Mouse (Mus musculus): ENCODE data around the gene Tcf12. TPM values are rescaled to one million over a fixed set of nuclear protein-coding genes. Genes with fewer than 3 reads are reported as not detected.

The Tcf12 gene
- polyA plus RNA-seq, 1 experiment from 2014 or later: 191 TPM

DNA sequence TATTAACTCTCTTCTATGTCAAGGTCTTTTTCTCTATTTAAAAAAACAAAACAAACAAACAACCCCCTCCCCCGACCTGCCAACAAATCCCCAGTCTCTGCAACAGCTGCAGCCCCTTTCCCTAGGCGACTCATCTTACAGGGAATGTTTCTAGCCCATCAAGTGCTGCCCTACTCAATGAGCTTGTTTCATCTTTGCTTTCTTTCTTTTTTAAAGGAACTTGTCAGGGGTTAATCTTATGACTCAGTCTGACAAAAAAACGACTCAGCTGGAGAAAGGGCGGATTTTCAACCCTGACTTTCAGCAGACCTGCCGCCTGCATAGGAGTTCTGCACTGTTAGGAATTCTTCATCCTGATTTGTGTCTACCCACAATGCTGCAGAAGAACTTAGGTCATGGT is 212.8 kb downstream of the Tcf12 start:
- H3K27me3 ChIP-seq (ENCODE audit: control insufficient read depth, insufficient read depth, low read length): no peaks in the 10 kb centered on the region
- no peaks in the 10 kb centered on the region for H3K36me3 ChIP-seq (ENCODE audit: control insufficient read depth, insufficient read depth, low read length)
- H3K9me3 ChIP-seq (ENCODE audit: control insufficient read depth, low read length): no peaks in the 10 kb centered on the region
- 27% methylated on average over 5 of the region's 5 CpGs for WGBS
- 0 out of 2 replicates have a peak overlapping the region, but pooled peaks have one; percentile 22 for H3K27ac ChIP-seq (replicated peaks; ENCODE audit: low read depth, low read length)
- ATAC-seq (ENCODE audit: insufficient number of reproducible peaks, low FRiP score, low TSS enrichment, low read depth) (no peak), DNase-seq (ENCODE audit: low spot score) (no peak)
- H3K4me3 ChIP-seq (ENCODE audit: low read depth, low read length): no peak overlapping the region
- H3K9ac ChIP-seq (ENCODE audit: low read length): no peak overlapping the region
- no peak overlapping the region for H3K4me2 ChIP-seq (ENCODE audit: low read depth, severe bottlenecking)
- H3K4me1 ChIP-seq (ENCODE audit: control insufficient read depth, insufficient read depth, low read length): peaks cover 12% of the 10 kb centered on the region; the same call in 1 of the 2 replicates

DNA sequence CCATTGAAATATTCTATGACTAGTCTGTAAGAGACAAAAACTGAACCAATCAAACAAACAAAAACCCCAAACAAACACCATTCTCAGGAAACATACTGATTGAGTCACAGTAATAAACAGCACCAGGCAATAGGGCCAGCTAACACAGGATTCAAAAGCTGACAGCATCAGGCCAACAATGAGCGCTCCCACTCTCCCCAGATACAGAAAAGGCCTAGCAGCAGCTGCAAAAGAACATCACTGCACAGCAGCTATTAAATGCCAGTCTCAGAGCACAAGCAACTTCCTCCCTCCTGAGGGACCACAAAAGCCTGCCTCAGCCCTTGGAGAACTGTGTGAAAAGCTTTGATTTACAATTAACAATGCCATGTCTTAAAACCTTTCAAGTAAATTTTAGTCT is 214.3 kb downstream of the Tcf12 start:
- Histone ChIP-seq H3K36me3 (ENCODE audit: control insufficient read depth, insufficient read depth, low read length) (no peaks in the 10 kb centered on the region), H3K27ac (replicated peaks; ENCODE audit: low read depth, low read length) (peak overlapping the region; percentile 44), H3K9me3 (ENCODE audit: control insufficient read depth, low read length) (no peaks in the 10 kb centered on the region), H3K9ac (ENCODE audit: low read length) (no peak overlapping the region), H3K4me1 (ENCODE audit: control insufficient read depth, insufficient read depth, low read length) (peaks cover 20% of the 10 kb centered on the region), H3K4me2 (ENCODE audit: low read depth, severe bottlenecking) (no peak overlapping the region), H3K27me3 (ENCODE audit: control insufficient read depth, insufficient read depth, low read length) (no peaks in the 10 kb centered on the region), H3K4me3 (ENCODE audit: low read depth, low read length) (no peak overlapping the region)
- ATAC-seq (ENCODE audit: insufficient number of reproducible peaks, low FRiP score, low TSS enrichment, low read depth) (no peak), DNase-seq (ENCODE audit: low spot score) (peak; percentile 55)
- 4% methylated on average over 1 of the region's 1 CpGs for WGBS

DNA sequence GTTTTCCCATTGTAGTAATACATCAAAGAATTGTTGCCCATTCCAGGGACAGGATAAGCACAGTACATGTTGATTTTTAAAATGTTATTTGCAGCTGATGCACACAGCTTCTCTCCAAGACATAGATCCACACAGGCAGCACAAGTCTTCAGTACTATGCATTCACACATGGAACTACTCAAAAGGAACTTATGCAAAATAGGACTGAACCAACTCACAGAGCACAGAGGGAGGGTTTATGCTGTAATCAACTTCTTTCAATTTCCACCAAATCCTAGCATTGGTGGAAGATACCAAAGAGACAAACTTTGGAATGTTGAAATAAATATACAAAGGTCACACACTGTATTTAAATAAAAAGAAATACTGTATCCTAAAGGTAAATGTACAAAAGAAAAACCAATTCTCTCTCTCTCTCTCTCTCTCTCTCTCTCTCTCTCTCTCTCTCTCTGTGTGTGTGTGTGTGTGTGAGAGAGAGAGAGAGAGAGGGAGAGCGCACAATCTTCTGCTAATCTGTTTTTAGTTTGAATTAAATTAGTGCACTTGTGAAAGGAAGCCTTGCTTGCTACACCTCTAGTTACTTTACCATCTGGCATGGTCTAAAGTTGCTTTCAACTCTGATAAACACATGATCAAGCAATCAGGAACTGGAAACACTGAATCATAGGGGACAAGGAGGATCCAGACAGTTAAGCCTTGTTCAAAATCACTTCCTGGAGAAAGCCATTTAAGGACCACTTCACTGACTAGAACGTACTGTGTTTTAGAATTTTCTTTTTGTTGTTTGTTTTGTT is 215.5 kb downstream of the Tcf12 start:
- H3K27ac ChIP-seq (replicated peaks; ENCODE audit: low read depth, low read length): peak overlapping the region; percentile 71
- peak overlapping the region; percentile 47 for H3K4me3 ChIP-seq (ENCODE audit: low read depth, low read length)
- peaks cover 21% of the 10 kb centered on the region for H3K4me1 ChIP-seq (ENCODE audit: control insufficient read depth, insufficient read depth, low read length)
- 15% methylated on average over 2 of the region's 2 CpGs for WGBS
- H3K9me3 ChIP-seq (ENCODE audit: control insufficient read depth, low read length): no peaks in the 10 kb centered on the region
- DNase-seq (ENCODE audit: low spot score): peak; percentile 55
- no peaks in the 10 kb centered on the region for H3K27me3 ChIP-seq (ENCODE audit: control insufficient read depth, insufficient read depth, low read length)
- H3K36me3 ChIP-seq (ENCODE audit: control insufficient read depth, insufficient read depth, low read length): no peaks in the 10 kb centered on the region
- H3K9ac ChIP-seq (ENCODE audit: low read length): no peak overlapping the region
- 0 out of 2 replicates have a peak, but pooled peaks have one; percentile 42 for ATAC-seq (ENCODE audit: insufficient number of reproducible peaks, low FRiP score, low TSS enrichment, low read depth)
- peak overlapping the region; percentile 28 for H3K4me2 ChIP-seq (ENCODE audit: low read depth, severe bottlenecking)

DNA sequence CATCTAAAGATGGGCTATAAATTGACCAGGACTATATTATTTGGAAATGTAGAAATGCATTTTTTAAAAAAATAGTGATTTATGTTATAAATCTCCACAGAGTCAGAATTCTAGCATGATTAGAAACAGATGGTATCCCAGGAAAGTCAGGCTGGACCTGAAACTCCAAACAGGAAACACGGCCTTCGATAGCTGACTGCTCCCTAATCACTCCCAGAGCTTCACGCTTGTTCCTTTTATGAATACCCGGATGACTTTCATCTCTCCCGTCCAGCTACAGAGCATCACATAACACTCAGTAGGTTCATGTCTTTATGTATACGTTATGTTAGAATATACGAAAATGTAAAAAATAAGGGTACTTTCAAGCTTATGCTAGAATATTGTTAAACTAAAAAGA is 216.4 kb downstream of the Tcf12 start:
- DNase-seq (ENCODE audit: low spot score) (peak; percentile 68), ATAC-seq (ENCODE audit: insufficient number of reproducible peaks, low FRiP score, low TSS enrichment, low read depth) (peak; percentile 71; the same call in 1 of the 2 replicates)
- H3K4me2 ChIP-seq (ENCODE audit: low read depth, severe bottlenecking): peak overlapping the region; percentile 24; the same call in 1 of the 2 replicates
- H3K27ac ChIP-seq (replicated peaks; ENCODE audit: low read depth, low read length): no peak overlapping the region; the same call in 1 of the 2 replicates
- H3K27me3 ChIP-seq (ENCODE audit: control insufficient read depth, insufficient read depth, low read length): no peaks in the 10 kb centered on the region
- no peak overlapping the region for H3K9ac ChIP-seq (ENCODE audit: low read length)
- H3K4me3 ChIP-seq (ENCODE audit: low read depth, low read length): peak overlapping the region; percentile 47; the same call in 1 of the 2 replicates
- WGBS: 8% methylated on average over 7 of the region's 7 CpGs
- peaks cover 23% of the 10 kb centered on the region for H3K4me1 ChIP-seq (ENCODE audit: control insufficient read depth, insufficient read depth, low read length)
- no peaks in the 10 kb centered on the region for H3K9me3 ChIP-seq (ENCODE audit: control insufficient read depth, low read length)
- H3K36me3 ChIP-seq (ENCODE audit: control insufficient read depth, insufficient read depth, low read length): no peaks in the 10 kb centered on the region

DNA sequence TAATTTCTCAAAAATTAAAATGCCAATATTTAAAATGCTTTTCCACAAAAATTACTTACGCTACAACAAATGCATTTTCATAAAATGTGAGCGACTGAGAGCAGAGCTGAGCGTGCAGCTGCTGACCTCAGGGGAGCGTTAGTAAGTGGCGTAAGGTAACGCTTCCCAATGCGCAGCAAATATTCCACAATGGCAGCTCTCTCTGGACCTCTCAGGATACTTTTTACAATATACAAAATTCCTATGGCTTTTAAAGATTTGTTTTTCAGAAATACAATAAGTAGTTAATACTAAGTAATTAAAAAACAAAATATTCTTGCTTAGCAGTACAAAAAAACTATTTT is 216.8 kb downstream of the Tcf12 start:
- Histone ChIP-seq H3K4me2 (ENCODE audit: low read depth, severe bottlenecking) (peak overlapping the region; percentile 56), H3K4me3 (ENCODE audit: low read depth, low read length) (peak overlapping the region; percentile 47), H3K27me3 (ENCODE audit: control insufficient read depth, insufficient read depth, low read length) (no peaks in the 10 kb centered on the region), H3K27ac (replicated peaks; ENCODE audit: low read depth, low read length) (peak overlapping the region; percentile 91), H3K36me3 (ENCODE audit: control insufficient read depth, insufficient read depth, low read length) (no peaks in the 10 kb centered on the region), H3K4me1 (ENCODE audit: control insufficient read depth, insufficient read depth, low read length) (peaks cover 23% of the 10 kb centered on the region), H3K9ac (ENCODE audit: low read length) (peak overlapping the region; percentile 72), H3K9me3 (ENCODE audit: control insufficient read depth, low read length) (no peaks in the 10 kb centered on the region)
- ATAC-seq (ENCODE audit: insufficient number of reproducible peaks, low FRiP score, low TSS enrichment, low read depth): no peak
- DNase-seq (ENCODE audit: low spot score): peak; percentile 40
- WGBS: 22% methylated on average over 7 of the region's 7 CpGs

DNA sequence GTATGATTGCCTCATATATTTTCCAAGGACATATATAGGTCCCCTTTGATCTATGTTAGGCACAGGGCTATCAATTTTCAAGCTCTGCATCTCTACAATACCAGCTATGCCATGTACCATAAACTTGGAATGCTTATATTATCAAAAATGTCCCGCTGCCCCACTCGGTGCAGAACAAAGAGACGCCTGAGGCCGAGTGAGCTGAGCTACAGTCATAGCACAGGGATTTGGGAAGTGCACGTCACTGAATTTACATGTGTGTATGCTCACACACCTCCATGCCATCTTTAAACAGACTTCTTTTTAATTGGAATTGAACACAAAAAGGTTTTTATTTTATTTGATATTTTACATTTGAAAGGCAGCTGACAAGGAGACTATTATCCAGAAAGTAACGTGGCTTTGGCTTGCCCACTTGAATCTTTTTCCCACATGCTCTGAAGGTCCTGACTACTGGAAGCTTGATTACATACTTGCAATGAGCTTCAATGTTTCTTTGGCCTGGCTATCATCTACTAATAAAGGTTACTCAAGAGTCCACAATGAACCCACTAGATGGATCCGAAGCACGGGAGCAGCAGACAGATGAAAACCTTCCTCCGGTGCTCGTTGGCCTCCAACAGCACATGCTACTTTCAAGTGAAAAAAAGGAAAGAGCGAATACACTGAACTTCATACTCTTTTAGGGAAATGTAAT is 217.3 kb downstream of the Tcf12 start:
- Histone ChIP-seq H3K9ac (ENCODE audit: low read length) (peak overlapping the region; percentile 72), H3K4me1 (ENCODE audit: control insufficient read depth, insufficient read depth, low read length) (peaks cover 25% of the 10 kb centered on the region), H3K4me2 (ENCODE audit: low read depth, severe bottlenecking) (peak overlapping the region; percentile 56), H3K9me3 (ENCODE audit: control insufficient read depth, low read length) (no peaks in the 10 kb centered on the region), H3K4me3 (ENCODE audit: low read depth, low read length) (peak overlapping the region; percentile 47), H3K36me3 (ENCODE audit: control insufficient read depth, insufficient read depth, low read length) (no peaks in the 10 kb centered on the region), H3K27ac (replicated peaks; ENCODE audit: low read depth, low read length) (peak overlapping the region; percentile 91), H3K27me3 (ENCODE audit: control insufficient read depth, insufficient read depth, low read length) (no peaks in the 10 kb centered on the region)
- DNase-seq (ENCODE audit: low spot score) (peak; percentile 54), ATAC-seq (ENCODE audit: insufficient number of reproducible peaks, low FRiP score, low TSS enrichment, low read depth) (0 out of 2 replicates have a peak, but pooled peaks have one; percentile 41)
- whole genome bisulfite sequencing: 13% methylated on average over 11 of the region's 11 CpGs

DNA sequence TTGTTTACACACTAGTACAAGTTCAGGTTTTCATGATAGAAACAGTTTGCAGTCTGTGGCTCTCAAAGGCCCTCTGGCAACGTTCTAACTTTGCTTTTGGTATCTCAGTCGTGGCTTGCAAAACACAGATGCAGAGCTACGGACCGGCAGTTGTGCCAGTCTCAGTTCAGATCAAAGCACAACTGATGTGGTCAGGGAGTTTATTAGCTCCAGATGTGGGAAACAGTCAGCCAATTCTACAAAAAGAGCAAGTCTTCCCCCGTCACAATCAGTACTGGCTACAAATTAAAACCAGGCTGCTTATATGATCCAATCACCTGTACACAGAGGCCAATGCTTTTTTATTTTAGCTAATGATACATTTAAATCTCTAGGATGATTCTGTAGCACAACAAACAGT is 223.2 kb downstream of the Tcf12 start:
- WGBS: 4% methylated on average over 5 of the region's 5 CpGs
- peak overlapping the region; percentile 36; the same call in 1 of the 2 replicates for H3K4me2 ChIP-seq (ENCODE audit: low read depth, severe bottlenecking)
- no peak overlapping the region for H3K4me3 ChIP-seq (ENCODE audit: low read depth, low read length)
- H3K9ac ChIP-seq (ENCODE audit: low read length): no peak overlapping the region
- DNase-seq (ENCODE audit: low spot score) (peak; percentile 77), ATAC-seq (ENCODE audit: insufficient number of reproducible peaks, low FRiP score, low TSS enrichment, low read depth) (peak; percentile 73; the same call in 1 of the 2 replicates)
- no peaks in the 10 kb centered on the region for H3K27me3 ChIP-seq (ENCODE audit: control insufficient read depth, insufficient read depth, low read length)
- H3K36me3 ChIP-seq (ENCODE audit: control insufficient read depth, insufficient read depth, low read length): no peaks in the 10 kb centered on the region
- no peaks in the 10 kb centered on the region for H3K9me3 ChIP-seq (ENCODE audit: control insufficient read depth, low read length)
- peaks cover 25% of the 10 kb centered on the region for H3K4me1 ChIP-seq (ENCODE audit: control insufficient read depth, insufficient read depth, low read length)
- peak overlapping the region; percentile 16 for H3K27ac ChIP-seq (replicated peaks; ENCODE audit: low read depth, low read length)

DNA sequence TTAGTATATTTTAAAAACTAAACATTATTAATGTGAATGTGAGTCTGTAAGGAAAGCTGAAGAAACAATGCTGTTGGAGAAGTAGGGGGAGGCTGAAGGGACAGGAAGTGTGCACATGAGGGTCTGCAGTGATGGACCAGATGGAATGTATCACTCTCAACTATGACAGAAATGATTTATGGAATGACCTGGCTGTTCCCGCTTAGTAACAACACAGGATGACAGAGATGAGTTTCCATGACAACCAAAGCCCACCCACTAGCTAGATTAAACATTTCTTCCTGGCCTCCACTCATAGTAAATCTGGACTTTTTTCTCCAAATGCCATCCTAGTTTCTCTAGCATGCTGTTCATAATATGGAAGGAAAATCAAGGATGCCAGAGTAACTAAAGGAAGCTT is 231.0 kb downstream of the Tcf12 start:
- no peak overlapping the region for H3K27ac ChIP-seq (replicated peaks; ENCODE audit: low read depth, low read length)
- 6% methylated on average over 1 of the region's 1 CpGs for WGBS
- ATAC-seq (ENCODE audit: insufficient number of reproducible peaks, low FRiP score, low TSS enrichment, low read depth) (peak; percentile 35; the same call in 1 of the 2 replicates), DNase-seq (ENCODE audit: low spot score) (no peak)
- H3K4me1 ChIP-seq (ENCODE audit: control insufficient read depth, insufficient read depth, low read length): peaks cover 2% of the 10 kb centered on the region; the same call in 1 of the 2 replicates
- no peak overlapping the region for H3K4me3 ChIP-seq (ENCODE audit: low read depth, low read length)
- no peak overlapping the region for H3K4me2 ChIP-seq (ENCODE audit: low read depth, severe bottlenecking)
- no peak overlapping the region for H3K9ac ChIP-seq (ENCODE audit: low read length)
- H3K36me3 ChIP-seq (ENCODE audit: control insufficient read depth, insufficient read depth, low read length): peaks cover 10% of the 10 kb centered on the region; the same call in 1 of the 2 replicates
- H3K9me3 ChIP-seq (ENCODE audit: control insufficient read depth, low read length): no peaks in the 10 kb centered on the region
- H3K27me3 ChIP-seq (ENCODE audit: control insufficient read depth, insufficient read depth, low read length): no peaks in the 10 kb centered on the region

Data from limb, embryonic 11.5 days (tissue).